Mouse (Mus musculus) heart, adult 10 weeks (tissue): Measurements from ENCODE around the gene Nsd2. TPM values are rescaled to one million over a fixed set of nuclear protein-coding genes. Genes with fewer than 3 reads are reported as not detected.

Experiments
- polyA plus RNA-seq: library from polyadenylated mRNA; stranded (reverse); fragments of 350-450 nt; fragmentation: Illumina TruSeq; extraction: RNeasy Lipid Tissue Mini Kit (QIAGEN cat#74804); gene quantifications from one replicate; pipeline ENCODE4 v1.2.3, GENCODE M21; 2014; ENCODE audit warnings: low read depth, low replicate concordance

The Nsd2 gene
- polyA plus RNA-seq = 10.8 TPM

DNA sequence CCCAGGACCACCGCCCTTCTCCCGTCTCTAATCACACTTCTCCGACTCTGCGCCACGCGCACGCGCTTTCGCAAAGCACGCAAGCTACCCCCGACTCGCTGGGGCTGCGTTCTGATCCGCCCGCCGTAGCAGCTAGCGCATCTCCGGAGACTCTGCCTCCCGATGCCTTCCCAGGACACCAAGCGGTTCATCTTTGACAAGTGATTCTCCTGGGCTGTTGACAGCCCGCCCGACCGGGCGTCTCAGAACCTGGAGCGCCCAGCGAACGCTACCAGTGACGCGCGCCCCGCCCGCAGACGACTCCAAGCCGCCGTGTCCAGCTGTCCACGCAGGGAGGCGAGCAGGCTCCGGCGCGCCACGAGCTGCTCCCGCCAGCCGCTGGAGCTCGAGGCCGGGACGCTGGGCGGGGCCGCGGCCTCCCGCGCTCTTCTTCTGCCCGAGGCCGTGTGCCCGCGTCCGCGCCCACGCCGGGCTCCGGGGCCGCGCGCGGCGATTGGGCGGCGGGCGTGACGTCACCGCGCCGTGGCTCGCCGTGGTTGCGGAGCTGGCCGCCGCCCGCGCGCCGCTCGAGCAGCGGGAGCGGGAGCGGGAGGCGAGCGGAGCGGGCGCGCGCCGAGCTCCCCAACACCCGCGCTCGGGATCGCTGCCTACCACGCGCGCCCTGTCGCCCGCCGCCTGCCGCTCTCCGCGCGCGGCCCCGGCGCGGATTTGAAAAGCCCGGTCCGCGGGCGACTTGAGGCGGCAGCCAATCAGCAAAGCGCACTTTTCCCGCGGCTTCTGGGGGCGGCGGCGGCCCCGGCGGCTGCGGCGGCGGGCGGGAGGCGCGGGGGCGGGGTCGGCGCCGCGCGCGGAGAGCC, at the start of gene Nsd2:
Gene Nsd2, plus strand, starts transcription at position 850 of the 857 bp plus-strand sequence.

GRCm38 (mm10) chr5:33782345-33782998, 38.1 kb upstream of the Nsd2 start, which contains the start of gene Letm1:
Gene Letm1, minus strand, starts transcription at chr5:33782817.

GRCm38 (mm10) chr5:33936120-33936707, 115.7 kb downstream of the Nsd2 start, which contains the start of gene Nelfa:
Gene Nelfa, minus strand, starts transcription at chr5:33936413.

Other genes with a start within 250 kb of the Nsd2 start
- 29.1 TPM for gene Fam53a, start 191.1 kb upstream of the Nsd2 start, polyA plus RNA-seq
- 1.5 TPM for gene Gm9903, start 190.8 kb upstream of the Nsd2 start, polyA plus RNA-seq
- 18.6 TPM for gene Slbp, start 168.2 kb upstream of the Nsd2 start, polyA plus RNA-seq
- 2.5 TPM for gene Tacc3, start 162.6 kb upstream of the Nsd2 start, polyA plus RNA-seq
- gene Tmem129, start 162.3 kb upstream of the Nsd2 start, polyA plus RNA-seq = 27.0 TPM
- gene Fgfr3, start 99.1 kb upstream of the Nsd2 start, polyA plus RNA-seq = 7.5 TPM
- gene Letm1, start 37.9 kb upstream of the Nsd2 start, polyA plus RNA-seq = 73.0 TPM
- gene Nelfa, start 115.7 kb downstream of the Nsd2 start, polyA plus RNA-seq = 11.8 TPM
- gene Gm1673, start 162.7 kb downstream of the Nsd2 start, polyA plus RNA-seq = 2.5 TPM
- 1.8 TPM for gene Nat8l, start 175.3 kb downstream of the Nsd2 start, polyA plus RNA-seq